Mouse (Mus musculus): ENCODE data around the gene Rrh. TPM values are rescaled to one million over a fixed set of nuclear protein-coding genes. Genes with fewer than 3 reads are reported as not detected.
A peak's percentile ranks its signal among the peaks of the same experiment; 100 is the strongest.

The Rrh gene
- polyA plus RNA-seq, 2 experiments = 0.43 TPM; not detected in 1

DNA sequence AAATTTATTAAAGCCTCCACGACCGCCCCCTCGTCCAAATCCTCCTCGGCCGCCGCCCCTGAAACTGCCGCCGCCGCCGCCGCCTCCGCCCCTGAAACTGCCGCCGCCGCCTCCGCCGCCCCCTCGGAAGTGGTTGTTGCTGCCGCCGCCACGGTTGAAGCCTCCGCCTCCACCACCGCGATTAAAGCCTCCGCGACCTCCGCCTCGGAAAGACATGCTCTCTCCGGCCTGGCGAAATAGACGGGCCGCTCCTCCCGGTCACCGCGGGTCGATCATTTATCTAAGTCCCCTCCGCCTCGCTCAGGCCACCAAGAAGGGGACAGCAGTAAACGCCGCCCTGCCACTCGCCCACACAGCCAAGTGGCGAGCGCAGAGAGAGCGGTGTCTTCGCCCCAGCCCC is 8.2 kb upstream of the Rrh start:
- Histone ChIP-seq H3K4me2 (replicated peaks; ENCODE audit: low read depth, low read length, severe bottlenecking) (peak overlapping the region; percentile 66), H3K9ac (ENCODE audit: low read depth, low read length, severe bottlenecking) (peak overlapping the region; percentile 80), H3K4me3 (replicated peaks; ENCODE audit: low read length) (peak overlapping the region; percentile 95), H3K27me3 (ENCODE audit: control insufficient read depth, insufficient read depth, low read length) (no peaks in the 10 kb centered on the region), H3K36me3 (ENCODE audit: control insufficient read depth, insufficient read depth, low read length) (peaks cover 17% of the 10 kb centered on the region), H3K4me1 (ENCODE audit: control insufficient read depth, insufficient read depth, low read length) (peaks cover 9% of the 10 kb centered on the region; the same call in 1 of the 2 replicates), H3K9me3 (ENCODE audit: control insufficient read depth, low read length) (no peaks in the 10 kb centered on the region), H3K27ac (replicated peaks; ENCODE audit: low read depth, low read length) (peak overlapping the region; percentile 91)
- under 1% methylated on average over 39 of the region's 45 CpGs for WGBS
- ATAC-seq (ENCODE audit: low FRiP score, low read depth) (no peak), DNase-seq (ENCODE audit: low spot score) (no peak)
- no peak for TF ChIP-seq POLR2A (IDR thresholded peaks at IDR 0.05; ENCODE audit: borderline replicate concordance, extremely low read depth, insufficient read depth, insufficient read length)

DNA sequence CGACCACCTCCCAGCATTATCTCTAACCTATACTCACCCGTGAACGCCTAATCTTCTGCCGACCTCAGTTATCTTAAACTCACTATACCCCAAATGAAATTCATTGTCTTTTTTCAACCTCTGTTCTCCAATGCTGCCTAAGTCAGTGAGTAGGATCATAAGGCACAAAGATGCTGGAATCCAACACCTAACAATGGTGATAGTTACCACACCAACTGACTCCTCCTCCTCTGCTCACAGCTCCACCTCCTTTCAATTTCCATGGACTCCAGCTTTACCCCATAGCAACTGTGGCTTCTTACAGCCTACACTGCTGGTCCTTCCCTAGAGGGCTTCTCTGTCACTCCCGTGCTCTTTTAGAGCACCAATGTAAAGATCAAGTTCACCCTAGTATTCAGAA is 5.3 kb upstream of the Rrh start:
- Histone ChIP-seq H3K36me3 (ENCODE audit: control insufficient read depth, insufficient read depth, low read length) (peaks cover 46% of the 10 kb centered on the region), H3K27me3 (ENCODE audit: control insufficient read depth, insufficient read depth, low read length) (no peaks in the 10 kb centered on the region), H3K4me3 (replicated peaks; ENCODE audit: low read length) (no peak overlapping the region), H3K9me3 (ENCODE audit: control insufficient read depth, low read length) (no peaks in the 10 kb centered on the region), H3K27ac (replicated peaks; ENCODE audit: low read depth, low read length) (no peak overlapping the region), H3K4me1 (ENCODE audit: control insufficient read depth, insufficient read depth, low read length) (peaks cover 9% of the 10 kb centered on the region; the same call in 1 of the 2 replicates), H3K9ac (ENCODE audit: low read depth, low read length, severe bottlenecking) (no peak overlapping the region), H3K4me2 (replicated peaks; ENCODE audit: low read depth, low read length, severe bottlenecking) (no peak overlapping the region)
- ATAC-seq (ENCODE audit: low FRiP score, low read depth) = no peak
- no peak for TF ChIP-seq POLR2A (IDR thresholded peaks at IDR 0.05; ENCODE audit: borderline replicate concordance, extremely low read depth, insufficient read depth, insufficient read length)
- no peak for DNase-seq (ENCODE audit: low spot score)
- 96% methylated on average over 5 of the region's 5 CpGs for WGBS

DNA sequence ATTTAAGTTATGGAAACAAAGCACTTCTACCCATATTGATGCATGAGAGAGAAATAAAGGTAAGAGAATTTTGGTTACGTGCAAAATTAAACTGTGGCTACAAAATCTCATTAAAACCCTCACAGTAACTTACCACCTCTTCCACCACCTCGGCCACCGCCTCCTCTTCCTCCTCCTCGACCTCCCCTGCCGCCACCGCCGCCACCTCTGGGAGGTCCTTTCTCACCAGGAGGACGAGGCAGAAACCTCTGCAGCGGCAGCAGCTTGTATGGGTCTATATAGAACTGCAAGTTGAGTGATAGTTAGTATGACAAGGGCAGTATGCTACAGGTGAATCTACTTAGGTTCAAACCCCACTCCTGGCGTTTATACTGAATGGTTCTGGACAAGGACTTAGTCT is 4.3 kb upstream of the Rrh start:
- Histone ChIP-seq H3K9ac (ENCODE audit: low read depth, low read length, severe bottlenecking) (no peak overlapping the region), H3K36me3 (ENCODE audit: control insufficient read depth, insufficient read depth, low read length) (peaks cover 48% of the 10 kb centered on the region), H3K27ac (replicated peaks; ENCODE audit: low read depth, low read length) (no peak overlapping the region), H3K4me2 (replicated peaks; ENCODE audit: low read depth, low read length, severe bottlenecking) (no peak overlapping the region), H3K27me3 (ENCODE audit: control insufficient read depth, insufficient read depth, low read length) (no peaks in the 10 kb centered on the region), H3K4me3 (replicated peaks; ENCODE audit: low read length) (no peak overlapping the region), H3K9me3 (ENCODE audit: control insufficient read depth, low read length) (no peaks in the 10 kb centered on the region), H3K4me1 (ENCODE audit: control insufficient read depth, insufficient read depth, low read length) (peaks cover 9% of the 10 kb centered on the region; the same call in 1 of the 2 replicates)
- 88% methylated on average over 10 of the region's 10 CpGs for WGBS
- TF ChIP-seq POLR2A (IDR thresholded peaks at IDR 0.05; ENCODE audit: borderline replicate concordance, extremely low read depth, insufficient read depth, insufficient read length) = no peak
- no peak for DNase-seq (ENCODE audit: low spot score)
- no peak for ATAC-seq (ENCODE audit: low FRiP score, low read depth)

DNA sequence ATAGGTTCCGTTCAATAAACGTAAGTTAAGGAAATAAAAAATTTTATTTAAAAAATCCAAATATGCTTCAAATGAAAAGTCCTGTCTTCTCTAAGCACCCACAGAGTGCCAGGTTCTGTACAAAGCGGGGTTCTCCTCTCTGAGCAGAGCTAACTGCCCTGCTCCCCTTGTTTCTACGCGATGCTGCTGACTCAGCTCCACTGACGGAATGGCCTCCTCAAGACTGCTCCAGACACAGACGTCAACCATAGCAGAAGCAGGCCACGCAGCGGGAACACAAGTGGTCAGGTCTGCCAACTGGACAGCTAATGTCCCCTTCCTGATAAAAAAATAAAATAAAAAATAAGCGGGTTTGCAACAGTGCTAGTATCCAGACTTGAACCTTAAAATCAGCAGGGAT is 2.5 kb upstream of the Rrh start:
- no peak for DNase-seq (ENCODE audit: low spot score)
- no peak for TF ChIP-seq POLR2A (IDR thresholded peaks at IDR 0.05; ENCODE audit: borderline replicate concordance, extremely low read depth, insufficient read depth, insufficient read length)
- Histone ChIP-seq H3K4me2 (replicated peaks; ENCODE audit: low read depth, low read length, severe bottlenecking) (no peak overlapping the region), H3K9ac (ENCODE audit: low read depth, low read length, severe bottlenecking) (no peak overlapping the region), H3K4me3 (replicated peaks; ENCODE audit: low read length) (no peak overlapping the region), H3K27me3 (ENCODE audit: control insufficient read depth, insufficient read depth, low read length) (no peaks in the 10 kb centered on the region), H3K36me3 (ENCODE audit: control insufficient read depth, insufficient read depth, low read length) (peaks cover 48% of the 10 kb centered on the region), H3K4me1 (ENCODE audit: control insufficient read depth, insufficient read depth, low read length) (peaks cover 6% of the 10 kb centered on the region; the same call in 1 of the 2 replicates), H3K9me3 (ENCODE audit: control insufficient read depth, low read length) (no peaks in the 10 kb centered on the region), H3K27ac (replicated peaks; ENCODE audit: low read depth, low read length) (no peak overlapping the region)
- 90% methylated on average over 10 of the region's 10 CpGs for WGBS
- no peak for ATAC-seq (ENCODE audit: low FRiP score, low read depth)

DNA sequence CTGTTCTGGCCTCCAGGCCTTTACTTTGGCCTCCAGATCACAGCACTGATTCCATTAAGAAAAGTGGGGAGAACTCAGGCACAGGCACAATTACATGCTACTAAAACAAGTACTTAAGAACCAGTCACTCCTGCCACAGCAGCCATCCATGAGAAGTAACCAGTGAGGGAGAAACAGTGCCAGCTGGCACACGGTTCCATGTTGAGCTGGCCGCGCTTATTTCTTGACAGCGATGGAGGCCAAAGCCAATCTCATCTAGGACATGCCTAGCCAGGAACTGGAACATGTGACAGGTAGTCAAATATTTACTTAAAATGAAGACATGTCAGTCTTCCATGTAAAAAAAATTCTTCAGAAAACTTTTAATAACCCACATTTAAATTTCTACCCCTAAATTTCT is 1.8 kb upstream of the Rrh start:
- DNase-seq (ENCODE audit: low spot score) (no peak), ATAC-seq (ENCODE audit: low FRiP score, low read depth) (no peak)
- no peaks in the 10 kb centered on the region for H3K4me1 ChIP-seq (ENCODE audit: control insufficient read depth, insufficient read depth, low read length)
- no peak for TF ChIP-seq POLR2A (IDR thresholded peaks at IDR 0.05; ENCODE audit: borderline replicate concordance, extremely low read depth, insufficient read depth, insufficient read length)
- H3K4me2 ChIP-seq (replicated peaks; ENCODE audit: low read depth, low read length, severe bottlenecking) = no peak overlapping the region
- H3K9me3 ChIP-seq (ENCODE audit: control insufficient read depth, low read length) = no peaks in the 10 kb centered on the region
- no peak overlapping the region for H3K27ac ChIP-seq (replicated peaks; ENCODE audit: low read depth, low read length)
- no peak overlapping the region for H3K4me3 ChIP-seq (replicated peaks; ENCODE audit: low read length)
- H3K27me3 ChIP-seq (ENCODE audit: control insufficient read depth, insufficient read depth, low read length) = no peaks in the 10 kb centered on the region
- no peak overlapping the region for H3K9ac ChIP-seq (ENCODE audit: low read depth, low read length, severe bottlenecking)
- H3K36me3 ChIP-seq (ENCODE audit: control insufficient read depth, insufficient read depth, low read length) = peaks cover 48% of the 10 kb centered on the region
- WGBS = 91% methylated on average over 4 of the region's 4 CpGs

DNA sequence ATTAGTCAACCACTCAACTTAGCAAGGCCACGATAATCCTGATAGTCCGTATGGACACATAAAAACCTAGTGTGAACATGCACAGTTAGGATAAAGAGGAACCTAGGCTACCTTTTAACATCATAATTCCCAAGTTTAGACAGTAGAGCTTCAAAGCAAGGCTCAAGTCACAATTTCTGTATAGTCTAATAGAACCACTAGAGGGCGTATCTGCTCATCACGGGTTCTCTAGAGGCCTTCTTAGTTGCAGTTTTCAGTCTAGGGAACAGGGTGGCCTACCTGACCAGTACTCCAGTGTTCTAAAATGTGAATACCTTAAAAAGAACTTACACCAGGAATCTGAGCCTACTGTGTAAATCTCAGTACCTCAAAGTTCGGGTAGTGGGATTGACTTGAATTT is 906 bp upstream of the Rrh start:
- no peaks in the 10 kb centered on the region for H3K27me3 ChIP-seq (ENCODE audit: control insufficient read depth, insufficient read depth, low read length)
- no peak overlapping the region for H3K27ac ChIP-seq (replicated peaks; ENCODE audit: low read depth, low read length)
- H3K9ac ChIP-seq (ENCODE audit: low read depth, low read length, severe bottlenecking) = no peak overlapping the region
- no peaks in the 10 kb centered on the region for H3K4me1 ChIP-seq (ENCODE audit: control insufficient read depth, insufficient read depth, low read length)
- ATAC-seq (ENCODE audit: low FRiP score, low read depth) (no peak), DNase-seq (ENCODE audit: low spot score) (peak; percentile 69)
- no peak overlapping the region for H3K4me2 ChIP-seq (replicated peaks; ENCODE audit: low read depth, low read length, severe bottlenecking)
- no peak overlapping the region for H3K4me3 ChIP-seq (replicated peaks; ENCODE audit: low read length)
- peaks cover 46% of the 10 kb centered on the region for H3K36me3 ChIP-seq (ENCODE audit: control insufficient read depth, insufficient read depth, low read length)
- TF ChIP-seq POLR2A (IDR thresholded peaks at IDR 0.05; ENCODE audit: borderline replicate concordance, extremely low read depth, insufficient read depth, insufficient read length) = no peak
- no peaks in the 10 kb centered on the region for H3K9me3 ChIP-seq (ENCODE audit: control insufficient read depth, low read length)
- 65% methylated on average over 5 of the region's 5 CpGs for WGBS
